Mouse (Mus musculus): Measurements from ENCODE around the gene Sept9. TPM values are rescaled to one million over a fixed set of nuclear protein-coding genes. Genes with fewer than 3 reads are reported as not detected.

Sept9 gene
- total RNA-seq, 2 experiments from 2014 or later = 106 to 110 TPM

DNA sequence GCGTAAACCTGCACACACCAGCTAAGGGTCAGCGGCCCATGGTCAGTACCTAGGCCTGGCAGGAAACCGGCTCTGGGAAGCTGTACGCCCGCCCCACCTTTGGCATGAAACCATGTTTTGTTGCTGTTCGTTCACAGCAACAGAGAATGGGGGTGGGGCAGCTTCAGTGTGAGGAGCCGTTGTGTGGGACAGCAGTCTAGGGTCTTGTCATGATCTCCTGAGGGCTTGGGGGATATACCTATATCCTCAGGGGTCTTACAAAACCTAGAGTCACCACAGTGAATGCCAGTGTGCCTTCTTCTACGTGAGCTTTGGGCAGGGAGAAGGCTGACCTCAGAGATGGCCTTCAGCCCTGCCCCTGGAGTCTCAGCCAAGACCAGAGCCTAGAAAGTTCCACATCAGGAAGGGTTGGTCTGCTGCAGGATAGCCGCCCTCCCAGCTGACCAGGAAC, 47.5 kb downstream of the Sept9 start:
- DNase-seq = no peak

- DNase-seq = no peak
Observed at GRCm38 (mm10) chr11:117247541-117247940, 48.1 kb downstream of the Sept9 start.

DNA sequence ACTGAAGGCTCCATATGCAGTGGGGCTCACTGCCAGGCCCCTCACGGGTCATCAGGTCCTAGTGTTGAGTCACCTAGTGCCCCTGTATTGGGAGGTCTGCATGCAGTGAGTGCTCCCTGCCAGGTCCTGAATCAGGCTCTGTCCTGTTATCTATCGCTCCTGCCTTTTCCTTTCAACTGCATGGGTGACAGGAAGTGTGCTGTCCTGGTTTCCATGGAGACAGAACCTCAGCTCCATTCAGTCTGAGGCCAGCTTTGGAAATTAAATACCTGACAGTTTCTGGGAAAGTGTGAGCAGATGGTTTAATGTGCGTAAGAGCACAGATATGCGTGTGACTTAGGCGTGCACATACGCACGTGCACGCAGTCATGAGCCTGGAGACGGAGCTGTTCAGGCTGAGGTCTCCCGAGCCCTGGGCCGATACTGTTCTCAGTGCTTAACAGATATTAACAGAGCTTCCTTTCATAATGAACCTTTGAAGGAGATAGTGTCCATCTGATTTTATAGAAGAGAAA, 49.3 kb downstream of the Sept9 start:
- no peak for DNase-seq

DNA sequence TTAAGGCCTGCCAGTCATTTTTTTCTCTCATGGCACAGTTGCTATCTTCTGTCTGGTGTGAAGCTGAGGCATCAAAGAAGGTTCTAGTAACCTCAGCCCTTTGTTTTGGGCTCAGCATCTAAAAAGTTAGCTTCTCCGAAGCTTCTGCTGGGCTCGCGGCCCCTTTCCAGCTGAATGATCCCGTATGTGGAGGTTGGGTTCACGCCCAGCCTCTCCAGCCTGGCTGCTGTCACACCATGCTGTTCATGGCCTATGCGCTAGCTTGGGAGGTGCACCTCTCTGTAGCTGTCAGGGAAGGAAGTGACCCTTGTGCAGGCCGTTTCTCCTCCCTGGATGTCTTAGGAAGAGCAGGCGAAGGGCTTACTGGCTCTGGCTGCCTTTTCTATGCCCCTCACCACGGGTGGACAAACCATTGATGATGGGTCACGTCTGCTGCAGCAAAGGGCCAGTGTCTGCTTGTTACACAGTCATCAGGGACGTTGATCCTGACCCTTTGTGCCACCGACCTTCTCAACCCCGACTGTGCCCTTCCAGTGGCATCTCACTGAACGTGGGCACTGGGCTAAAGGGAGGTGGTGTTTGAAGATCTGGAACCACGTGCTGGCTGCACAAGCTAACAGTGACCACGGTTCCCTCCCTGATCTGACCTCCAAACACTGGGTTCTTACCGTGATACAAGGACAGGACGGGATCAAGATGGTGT, 50.0 kb downstream of the Sept9 start:
- no peak for DNase-seq

DNA sequence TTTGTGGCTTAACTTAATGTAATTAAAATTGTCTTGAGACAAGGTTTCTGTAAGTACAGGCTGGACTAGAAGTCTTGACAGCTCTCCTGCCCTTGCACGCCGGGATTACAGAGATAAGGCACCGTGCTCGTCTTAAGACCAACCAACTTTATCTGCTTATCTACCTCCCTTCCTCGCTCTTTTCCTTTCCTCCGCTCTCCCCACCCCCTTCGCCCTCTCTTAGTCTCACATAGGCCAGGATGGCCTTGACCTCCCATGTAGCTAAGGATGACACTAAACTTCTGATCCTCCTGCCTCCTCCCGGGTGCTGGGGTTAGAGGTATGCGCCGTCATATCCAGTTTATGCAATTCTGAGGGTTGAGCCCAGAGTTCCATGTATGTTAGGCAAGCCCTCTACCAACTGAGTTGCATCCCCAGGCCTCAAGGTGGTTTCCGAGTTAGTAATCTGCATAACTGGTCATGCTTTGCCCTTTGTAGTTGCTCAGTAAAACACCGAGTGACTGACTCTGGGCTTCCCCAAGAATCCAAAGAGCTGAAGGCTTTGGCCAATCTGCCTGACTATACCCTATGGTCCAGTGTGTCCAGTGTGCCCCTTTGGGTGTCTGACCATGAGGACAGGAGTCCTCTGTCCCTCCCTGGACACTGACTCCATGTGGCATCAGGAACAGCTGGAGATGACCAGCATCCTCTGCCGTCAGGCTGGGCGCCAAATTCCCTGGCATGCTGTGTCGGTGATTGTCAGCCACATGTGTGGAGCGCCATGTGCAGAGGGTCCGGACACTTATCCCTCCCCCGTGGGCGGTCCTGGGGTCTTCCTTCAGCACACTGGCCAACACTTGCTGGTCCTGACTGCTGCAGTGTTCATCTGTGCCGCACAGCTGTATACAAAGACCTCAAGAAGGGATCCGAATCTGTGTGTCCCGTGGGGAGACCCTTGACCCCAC, 50.8 kb downstream of the Sept9 start:
- no peak for DNase-seq

- no peak for DNase-seq
Observed at GRCm38 (mm10) chr11:117251755-117252154, 52.3 kb downstream of the Sept9 start.

- no peak for DNase-seq
Observed at GRCm38 (mm10) chr11:117252846-117253245, 53.4 kb downstream of the Sept9 start.

DNA sequence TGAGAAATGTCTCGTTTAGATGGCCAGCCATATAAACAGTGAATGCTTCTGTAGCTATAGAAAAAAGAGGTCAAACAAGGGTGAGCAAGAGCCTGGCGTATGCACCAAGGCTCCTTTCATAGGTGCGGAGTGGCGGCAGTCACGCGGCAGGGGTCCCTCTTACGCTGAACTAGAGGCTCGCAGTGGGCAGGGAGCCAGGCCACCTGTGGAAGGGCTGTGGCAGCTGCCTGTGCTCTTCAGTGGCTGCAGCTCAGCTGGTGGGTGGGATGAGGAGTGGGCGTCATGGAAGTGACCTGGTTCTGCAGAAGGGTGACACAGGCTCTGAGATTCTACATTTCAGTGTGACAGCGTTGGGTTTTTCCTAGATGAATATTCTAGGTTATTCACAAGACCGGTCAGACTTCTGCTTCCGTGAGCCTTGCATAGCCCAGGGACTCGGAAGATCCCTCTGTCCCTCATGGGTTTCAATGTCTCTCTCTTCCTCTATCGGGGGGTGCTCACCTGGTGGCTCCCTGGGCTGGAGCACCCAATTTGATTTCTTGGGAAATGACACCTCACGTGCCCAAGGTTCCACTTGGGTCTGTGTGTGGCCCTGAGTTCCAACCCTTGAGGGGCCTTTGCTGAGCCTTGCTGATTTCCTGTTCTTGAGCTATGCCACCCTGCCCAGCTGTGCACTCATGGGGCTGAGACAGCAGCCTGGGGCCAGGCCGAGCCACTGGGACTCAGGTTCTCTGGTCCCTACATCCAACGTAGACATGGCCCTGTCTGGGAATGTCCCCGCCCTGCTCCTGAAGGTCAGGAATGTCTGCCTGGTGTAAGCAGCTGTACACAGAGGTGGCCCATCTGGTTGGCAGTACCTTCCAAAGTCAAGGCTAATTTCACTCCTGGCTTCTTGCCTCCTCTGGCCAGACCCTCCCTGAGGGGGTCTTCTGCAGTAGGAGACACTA, 55.0 kb downstream of the Sept9 start:
- DNase-seq = no peak

DNA sequence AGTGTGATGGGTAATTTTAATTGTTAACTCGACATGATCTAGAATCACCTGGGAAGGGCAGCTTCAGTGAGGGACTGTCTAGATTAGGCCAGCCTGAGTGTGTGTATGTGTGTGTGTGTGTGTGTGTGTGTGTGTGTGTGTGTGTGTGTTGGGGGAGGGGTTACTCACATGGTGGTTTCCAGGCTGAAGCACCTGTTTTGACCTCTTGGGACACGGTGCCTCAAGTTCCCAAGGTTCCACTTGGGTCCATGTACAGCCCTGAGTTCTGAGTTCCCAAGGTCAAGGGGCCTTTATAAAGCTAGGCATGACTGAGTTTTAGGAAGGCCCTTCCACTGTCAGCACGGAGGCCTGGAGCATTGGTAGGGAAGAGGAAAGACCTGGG, 55.6 kb downstream of the Sept9 start:
- DNase-seq = no peak

DNA sequence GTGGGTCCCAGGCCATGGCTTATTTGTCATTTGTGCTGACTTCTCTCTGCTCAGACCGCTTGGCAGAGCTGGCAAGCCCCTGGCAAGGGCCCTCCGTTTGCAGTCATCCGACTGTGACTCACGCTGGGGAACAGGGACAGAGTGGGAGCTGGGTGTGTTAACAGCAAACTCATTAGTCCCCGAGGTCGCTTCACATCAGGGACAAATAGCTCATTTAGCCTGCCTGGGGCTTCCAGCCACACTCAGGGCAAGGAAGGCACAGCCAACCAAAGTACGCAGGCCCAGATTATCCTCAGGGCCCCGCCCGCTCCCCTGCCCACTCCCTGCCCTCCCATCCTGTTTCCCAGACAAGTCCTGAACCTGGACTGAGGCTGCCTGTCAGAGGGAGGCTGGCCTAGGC, 56.6 kb downstream of the Sept9 start:
- peak in 1 of 2 experiments; percentile 50 for DNase-seq

GRCm38 (mm10) chr11:117256840-117257239, 57.4 kb downstream of the Sept9 start:
- no peak for DNase-seq

DNA sequence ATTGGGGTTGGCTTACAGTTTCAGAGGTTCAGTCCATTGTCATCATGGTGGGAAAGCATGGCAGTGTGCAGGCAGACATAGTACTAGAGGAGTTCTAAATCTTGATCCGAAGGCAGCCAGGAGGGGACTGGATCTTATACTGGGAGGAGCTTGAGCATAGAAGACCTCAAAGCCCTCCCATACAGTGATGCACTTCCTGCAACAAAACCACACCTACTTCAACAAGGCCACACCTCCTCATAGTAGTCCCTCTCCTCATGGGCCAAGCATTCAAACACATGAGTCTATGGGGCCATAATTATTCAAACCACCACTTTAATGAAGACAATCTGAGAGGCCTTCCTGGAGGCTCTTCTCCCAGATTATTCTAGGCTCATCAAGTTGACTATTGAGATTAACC, 57.8 kb downstream of the Sept9 start:
- DNase-seq = no peak

GRCm38 (mm10) chr11:117257842-117258241, 58.4 kb downstream of the Sept9 start:
- DNase-seq = no peak

- no peak for DNase-seq
Observed at GRCm38 (mm10) chr11:117259178-117259960, 59.9 kb downstream of the Sept9 start.

GRCm38 (mm10) chr11:117260631-117261030, 61.2 kb downstream of the Sept9 start:
- DNase-seq = no peak

DNA sequence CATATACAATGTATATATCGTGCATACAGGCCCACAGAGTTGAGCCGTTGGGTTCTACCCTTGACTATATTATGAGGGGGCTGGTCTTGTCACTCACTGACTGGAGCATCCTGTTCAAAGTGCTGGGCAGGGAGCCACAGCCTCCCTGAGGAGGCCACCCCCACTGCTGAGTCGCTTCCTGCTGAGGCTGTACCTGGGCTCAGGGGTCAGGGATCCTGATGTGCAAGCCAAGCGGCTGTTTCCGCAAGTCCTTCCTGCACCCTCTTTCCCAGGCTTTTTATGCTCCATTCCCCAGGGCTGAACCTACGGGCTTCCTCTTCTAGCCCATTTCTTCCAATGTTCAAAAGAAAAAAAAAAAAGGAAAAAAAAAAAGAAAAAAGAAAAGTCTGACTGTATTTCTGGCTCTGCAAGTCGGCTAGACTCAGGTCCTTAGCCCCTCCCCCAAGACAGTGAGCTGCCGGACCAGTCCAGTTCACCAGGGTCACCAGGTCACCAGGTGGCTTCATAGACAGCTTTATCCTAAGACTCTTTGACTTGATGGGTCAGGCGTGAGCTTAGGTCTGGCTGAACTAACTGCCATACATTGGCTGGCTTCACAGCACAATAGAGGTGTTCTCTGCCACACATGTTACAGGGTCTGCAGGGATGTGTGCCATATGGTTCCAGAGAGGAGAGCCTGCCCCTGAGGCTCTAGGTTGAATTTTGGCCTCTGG, 63.8 kb downstream of the Sept9 start:
- DNase-seq = no peak

- no peak for DNase-seq
Observed at GRCm38 (mm10) chr11:117264162-117265021, 64.9 kb downstream of the Sept9 start.

GRCm38 (mm10) chr11:117265270-117265980, 66.0 kb downstream of the Sept9 start:
- no peak for DNase-seq

Measured in layer of hippocampus, postnatal 36 days (tissue).